Mouse (Mus musculus) adrenal gland, adult 2 months (tissue): Measurements from ENCODE around the gene Foxk1. TPM values are rescaled to one million over a fixed set of nuclear protein-coding genes. Genes with fewer than 3 reads are reported as not detected.

Experiments used
- DNase-seq: peaks from one replicate; pipeline ENCODE4 v3.0.0; 2021
- polyA plus RNA-seq: library from polyadenylated mRNA; depleted of rRNA; stranded (reverse); fragments of >200 nt; gene quantifications from 2 replicates; pipeline ENCODE4 v1.2.3, GENCODE M21; 2012
- total RNA-seq, 2 experiments: library from RNA; stranded (reverse); gene quantifications; 2 replicates each; pipeline ENCODE4 v1.2.3; 2021

Gene Foxk1
- total and polyA plus RNA-seq, 3 experiments = 18.2 to 24.6 (median 19.7) TPM

GRCm38 (mm10) chr5:142444791-142445531 lies 43.7 kb downstream of the Foxk1 start:
- DNase-seq = peak; percentile 90

DNA sequence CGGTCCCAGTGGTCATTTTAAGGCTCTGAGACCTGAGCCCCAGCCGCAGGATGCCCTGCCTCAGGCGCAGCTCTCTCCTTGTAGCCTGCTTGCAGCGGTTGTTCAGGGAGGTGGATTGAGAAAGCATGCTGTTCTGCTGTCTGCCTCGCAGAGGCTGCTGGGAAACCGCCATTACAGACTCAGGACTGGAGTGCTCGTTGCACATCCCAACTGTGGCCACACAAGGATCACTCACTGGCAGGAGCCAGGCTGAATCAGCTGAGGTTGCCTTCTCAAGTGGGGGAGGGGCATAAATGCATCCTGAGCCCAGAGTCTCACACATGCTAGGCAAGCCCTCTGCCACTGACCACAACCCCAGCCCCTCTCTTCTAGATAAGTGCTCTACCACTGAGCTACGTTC lies 44.4 kb downstream of the Foxk1 start:
- DNase-seq = no peak

- peak; percentile 86 for DNase-seq
These were observed 46.8 kb downstream of the Foxk1 start for GRCm38 (mm10) chr5:142448076-142448475.

DNA sequence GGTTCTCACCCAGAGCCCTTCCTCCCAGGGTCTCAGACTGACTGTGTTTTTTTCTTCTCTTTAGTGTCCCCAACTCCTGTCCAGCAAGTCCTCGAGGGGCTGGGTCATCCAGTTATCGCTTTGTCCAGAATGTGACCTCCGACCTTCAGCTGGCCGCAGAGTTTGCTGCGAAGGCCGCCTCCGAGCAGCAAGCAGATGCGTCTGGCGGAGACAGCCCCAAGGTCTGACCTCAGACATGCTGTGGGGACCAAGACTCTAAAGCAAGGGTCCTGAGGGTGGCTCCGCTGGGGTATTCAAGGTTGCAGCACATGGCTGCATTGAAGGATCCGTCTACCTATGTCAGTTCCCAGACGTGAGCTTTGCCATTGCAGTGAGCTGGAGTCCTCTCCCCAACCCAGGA lies 47.3 kb downstream of the Foxk1 start:
- no peak for DNase-seq

GRCm38 (mm10) chr5:142450846-142451245 lies 49.5 kb downstream of the Foxk1 start:
- DNase-seq = no peak

DNA sequence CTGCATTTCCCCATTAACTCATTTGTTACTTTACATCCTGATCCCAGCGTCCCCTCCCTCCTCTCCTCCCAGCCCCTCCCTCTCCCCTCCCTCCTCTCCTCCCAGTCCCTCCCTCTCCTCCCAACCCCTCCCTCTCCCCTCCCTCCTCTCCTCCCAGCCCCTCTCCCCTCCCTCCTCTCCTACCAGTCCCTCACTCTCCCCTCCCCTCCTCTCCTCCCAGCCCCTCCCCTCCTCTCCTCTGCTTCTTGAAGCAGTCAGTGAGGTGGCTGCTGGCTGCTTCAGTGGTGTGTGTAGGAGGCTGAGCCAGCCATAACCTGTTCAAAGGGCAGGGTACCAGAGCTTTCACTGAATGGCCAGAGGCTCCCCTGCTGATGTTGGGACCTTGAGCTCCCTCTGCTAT lies 50.5 kb downstream of the Foxk1 start:
- DNase-seq = no peak

GRCm38 (mm10) chr5:142453742-142454141 lies 52.4 kb downstream of the Foxk1 start:
- DNase-seq = no peak

DNA sequence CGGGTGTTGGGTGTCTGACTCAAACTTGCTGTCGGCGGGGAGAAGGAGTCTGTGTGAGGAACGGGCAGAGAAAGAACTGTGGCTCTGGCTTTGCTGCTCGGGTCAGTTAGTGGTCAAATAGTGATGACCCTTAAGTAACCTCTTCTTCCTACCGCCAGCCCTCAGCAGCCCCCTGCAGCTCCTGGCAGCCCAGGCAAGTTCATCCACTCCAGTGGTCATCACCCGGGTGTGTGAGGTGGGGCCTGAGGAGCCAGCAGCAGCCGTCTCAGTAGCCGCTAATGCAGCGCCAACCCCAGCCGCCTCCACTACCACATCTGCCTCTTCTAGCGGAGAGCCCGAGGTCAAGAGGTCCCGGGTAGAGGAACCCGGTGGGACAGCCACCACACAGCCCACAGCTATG lies 55.0 kb downstream of the Foxk1 start:
- DNase-seq = no peak

- DNase-seq = no peak
These were observed 56.0 kb downstream of the Foxk1 start for GRCm38 (mm10) chr5:142457345-142457744.

- DNase-seq = no peak
These were observed 57.7 kb downstream of the Foxk1 start for GRCm38 (mm10) chr5:142458791-142459557.

DNA sequence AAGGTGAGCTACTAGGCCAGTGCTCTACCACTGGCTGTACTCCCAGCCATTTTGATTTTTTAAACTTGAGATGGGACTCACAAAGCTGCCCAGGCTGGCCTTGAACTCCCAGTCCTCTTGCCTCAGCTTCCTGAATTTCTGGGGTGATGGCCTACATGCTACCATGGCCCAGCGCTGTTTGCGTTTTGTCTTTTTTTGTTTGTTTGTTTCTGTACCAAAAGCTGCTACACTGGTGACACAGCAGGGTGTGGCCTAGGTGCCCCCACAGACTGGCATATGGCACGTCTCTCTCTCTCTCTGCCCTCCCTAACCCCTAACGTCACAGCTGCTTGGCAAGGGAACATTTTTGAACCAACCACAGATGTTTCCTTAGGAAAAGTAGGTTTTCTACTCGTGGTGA lies 58.5 kb downstream of the Foxk1 start:
- DNase-seq = no peak

DNA sequence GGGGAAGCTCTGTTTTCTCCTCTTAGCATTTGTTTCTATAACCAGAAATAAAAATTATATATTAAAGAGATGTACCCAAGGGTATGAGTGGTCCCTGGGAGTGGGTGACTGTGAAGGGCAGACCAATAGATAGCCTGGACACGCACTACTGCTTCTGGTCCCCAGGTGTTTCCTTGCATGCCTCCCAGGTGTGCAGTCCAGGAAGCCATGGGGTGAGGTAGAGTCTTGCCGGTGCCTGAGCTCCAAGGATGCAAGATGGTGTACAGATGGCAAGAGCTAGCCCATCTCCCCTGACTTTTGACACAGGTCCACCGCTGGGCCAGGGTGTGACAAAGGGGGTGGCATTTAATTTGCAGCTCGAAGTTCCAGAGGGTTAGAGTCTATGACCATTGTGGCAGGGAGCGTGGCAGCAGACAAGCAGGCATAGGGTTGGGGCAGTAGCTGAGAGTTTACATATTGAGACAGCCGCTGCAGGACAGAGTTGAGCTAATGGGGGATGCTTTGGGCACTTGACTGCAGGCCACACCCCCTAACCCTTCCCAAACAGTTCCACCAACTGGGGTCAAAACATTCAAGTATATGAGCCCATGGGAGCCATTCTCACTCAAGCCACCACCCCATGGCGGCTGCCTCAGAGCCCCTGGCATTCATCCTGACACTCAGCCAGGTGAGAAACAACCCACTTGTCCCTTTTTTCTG lies 60.8 kb downstream of the Foxk1 start:
- no peak for DNase-seq

DNA sequence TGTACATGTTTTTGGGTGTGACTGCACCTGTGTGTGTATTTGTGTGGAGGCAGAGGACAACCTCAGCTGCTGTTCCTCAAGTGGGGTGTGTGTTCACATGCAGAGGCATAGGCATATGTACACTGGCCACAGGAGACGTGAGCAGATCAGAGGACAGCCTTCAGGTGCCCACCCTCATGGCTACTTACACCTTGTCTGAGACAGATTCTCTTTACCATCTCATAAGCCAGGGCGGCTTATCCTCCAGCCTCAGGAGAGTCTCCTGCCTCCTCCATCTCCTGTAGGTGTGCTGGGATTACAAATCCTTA lies 61.3 kb downstream of the Foxk1 start:
- no peak for DNase-seq

DNA sequence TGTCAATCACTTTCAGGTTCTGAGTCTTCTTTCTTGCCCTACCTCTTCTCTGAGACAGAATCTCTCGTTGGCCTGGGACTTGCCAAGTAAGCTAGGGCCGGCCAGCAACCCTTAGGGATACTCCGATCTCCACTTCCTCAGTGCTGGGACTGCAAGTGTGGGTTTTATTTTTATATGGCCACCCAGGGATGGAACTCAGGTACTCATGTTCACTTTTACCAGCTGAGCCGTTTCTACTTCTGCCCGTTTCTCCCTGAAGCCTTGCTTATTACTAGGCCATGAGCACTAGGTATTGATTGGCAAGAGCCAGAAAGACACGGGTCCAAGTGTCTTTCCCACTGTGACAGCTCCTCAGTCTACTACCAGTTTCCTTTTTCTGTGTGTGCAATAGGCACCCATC lies 61.7 kb downstream of the Foxk1 start:
- no peak for DNase-seq

DNA sequence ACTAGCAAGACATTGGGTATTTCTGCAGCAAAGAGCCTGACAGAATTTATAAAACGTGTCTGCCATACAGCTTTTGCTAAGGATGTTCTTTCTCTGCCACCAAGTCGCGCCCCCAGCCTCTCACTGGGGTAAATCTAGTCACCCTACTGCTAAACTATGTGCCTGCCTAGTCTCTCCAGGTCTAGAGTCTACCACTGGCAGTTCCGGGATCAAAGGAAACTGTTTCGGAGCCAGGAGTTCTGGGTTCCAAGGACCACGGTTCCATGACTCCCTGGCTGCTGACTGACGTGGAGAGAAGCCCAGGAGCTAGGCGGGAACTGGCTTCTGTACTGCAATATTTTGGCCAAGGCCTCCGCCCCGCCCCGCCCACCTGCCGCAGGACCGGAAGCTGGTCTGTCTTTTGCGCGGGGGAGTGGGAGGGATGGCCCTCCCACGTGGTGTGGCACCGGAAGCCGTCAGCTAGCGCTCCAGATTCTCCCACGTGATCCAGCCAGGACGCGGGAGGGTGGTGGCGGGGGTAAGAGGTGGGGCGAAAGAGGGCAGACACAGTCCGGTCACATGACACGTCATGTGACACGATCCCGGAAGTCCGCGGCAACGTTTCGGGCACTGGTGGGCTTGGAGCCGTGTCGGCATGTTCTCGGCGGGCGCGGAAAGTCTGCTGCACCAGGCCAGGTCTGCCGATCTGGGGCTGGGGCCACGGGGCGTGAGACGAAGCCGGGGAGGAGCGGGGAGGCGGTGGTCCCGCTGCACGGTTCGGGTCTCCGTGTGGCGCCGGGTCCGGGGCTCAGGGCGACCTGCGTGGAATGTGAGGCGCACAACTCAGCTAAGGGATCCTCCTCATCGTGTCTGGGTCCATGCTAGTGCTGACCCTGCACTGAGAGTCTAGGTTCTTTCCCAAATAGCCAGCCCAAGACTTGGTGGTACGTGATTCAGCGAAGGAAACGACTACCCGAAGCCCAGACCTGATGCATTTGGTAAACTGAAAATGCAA lies 62.5 kb downstream of the Foxk1 start, which contains the start of gene Ap5z1:
Ap5z1 (plus strand) TSS at position 484 of the 994 bp plus-strand sequence.
- peak; percentile 97 for DNase-seq

DNA sequence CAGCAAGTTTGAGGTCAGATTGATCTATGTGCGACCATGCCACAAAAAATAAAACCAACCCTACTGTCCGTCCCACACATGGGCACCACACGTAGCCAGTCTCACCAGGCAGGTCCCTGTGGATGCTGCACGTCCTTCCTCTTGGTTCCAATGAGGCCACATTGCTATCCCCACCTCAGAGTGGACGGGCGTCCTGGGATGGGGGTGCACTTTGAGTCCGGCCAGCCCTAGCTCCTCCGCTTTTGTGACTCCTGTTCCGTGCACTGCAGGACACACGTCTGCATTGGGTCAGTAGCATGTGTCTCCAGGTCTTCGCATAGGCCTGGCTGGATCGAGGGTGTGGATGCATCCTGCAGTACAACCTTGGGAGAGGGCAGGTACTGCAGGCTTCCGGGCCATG lies 67.1 kb downstream of the Foxk1 start:
- DNase-seq = no peak

DNA sequence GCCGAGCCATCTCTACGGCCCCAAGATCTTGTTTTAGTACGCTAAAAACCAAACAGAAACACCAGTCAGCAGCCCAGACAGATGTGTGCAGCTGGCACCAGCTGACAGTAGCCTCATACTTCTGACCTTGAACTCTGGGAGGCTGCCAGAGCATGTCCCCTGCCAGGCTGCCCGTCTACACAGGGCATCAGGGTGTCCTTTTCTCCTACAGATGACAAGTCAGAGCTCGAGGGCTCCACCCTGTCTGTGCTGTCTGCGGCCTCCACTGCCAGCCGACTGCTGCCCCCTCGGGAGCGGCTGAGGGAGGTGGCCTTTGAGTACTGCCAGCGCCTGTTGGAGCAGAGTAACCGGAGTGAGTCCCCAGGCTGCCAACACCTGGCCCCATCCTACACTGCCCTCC lies 68.5 kb downstream of the Foxk1 start:
- DNase-seq = peak; percentile 74

- DNase-seq = no peak
These were observed 72.4 kb downstream of the Foxk1 start for GRCm38 (mm10) chr5:142473696-142474095.

- DNase-seq = no peak
These were observed 74.4 kb downstream of the Foxk1 start for GRCm38 (mm10) chr5:142475669-142476068.

DNA sequence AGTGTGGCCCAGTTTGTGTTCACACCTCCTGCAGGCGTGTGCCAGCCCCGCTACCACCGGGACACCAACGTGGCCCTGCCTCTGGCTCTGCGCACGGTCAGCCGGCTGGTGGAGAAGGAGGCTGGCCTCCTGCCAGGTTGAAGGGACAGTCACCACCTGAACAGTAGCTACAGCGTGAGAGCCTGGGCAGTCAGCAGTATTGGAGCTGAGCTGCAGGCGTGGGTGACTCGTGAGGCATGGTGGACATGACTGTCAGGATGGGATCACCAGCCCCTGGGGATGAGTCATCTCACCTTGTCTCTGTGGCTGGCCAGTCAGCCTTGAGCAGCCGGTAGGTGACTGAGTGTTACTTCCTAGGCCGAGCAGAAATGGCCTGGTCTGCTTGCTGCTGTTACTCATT lies 76.0 kb downstream of the Foxk1 start:
- DNase-seq = peak; percentile 88

- DNase-seq = peak; percentile 38
These were observed 76.7 kb downstream of the Foxk1 start for GRCm38 (mm10) chr5:142477866-142478615.
